Mouse (Mus musculus) central nervous system, embryonic 14 days (tissue): ENCODE data around the gene Sh3tc1. TPM values are rescaled to one million over a fixed set of nuclear protein-coding genes. Genes with fewer than 3 reads are reported as not detected.

Experiments
- polyA plus RNA-seq: library from polyadenylated mRNA; depleted of rRNA; stranded (reverse); fragments of >200 nt; gene quantifications from 2 replicates; pipeline ENCODE4 v1.2.3, GENCODE M21; 2012; rRNA removed

The Sh3tc1 gene
- polyA plus RNA-seq, result 1.4 and 1.7 TPM in 2 replicates

DNA sequence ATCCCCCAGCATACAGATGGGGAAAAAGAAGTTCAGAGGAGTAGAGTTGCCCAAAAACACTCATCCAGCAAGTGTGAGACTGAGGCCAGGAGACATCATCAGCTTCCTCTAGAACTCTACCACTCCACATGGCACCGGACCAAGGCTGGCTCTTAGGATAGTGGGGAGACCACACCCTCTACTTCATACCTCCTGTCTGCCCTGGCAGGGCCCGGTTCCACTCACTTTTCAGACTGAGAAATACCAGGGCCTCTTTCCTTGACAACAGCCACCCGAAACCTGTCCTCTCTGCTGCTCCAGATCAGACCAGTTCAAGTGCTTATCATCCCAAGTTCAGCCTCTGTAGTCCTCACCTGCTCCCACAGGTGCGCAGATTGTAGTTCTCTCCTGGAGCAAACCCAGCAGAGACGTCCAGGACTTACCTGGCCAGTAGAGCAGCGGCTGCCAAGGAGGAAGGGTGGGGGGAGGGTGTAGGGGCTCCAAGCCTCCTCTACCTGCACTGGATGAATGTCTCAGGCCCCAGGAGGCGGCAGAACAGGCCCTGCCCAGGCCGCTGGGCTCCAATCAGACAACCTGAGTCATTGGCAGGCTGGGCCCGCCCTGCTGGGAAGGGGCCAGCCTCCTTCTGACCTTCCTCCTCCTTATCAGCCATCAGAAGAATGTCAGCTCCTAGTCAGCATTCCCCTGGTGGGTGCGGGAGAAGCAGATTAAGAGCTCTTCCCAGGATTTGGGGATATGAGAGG is at the start of gene Sh3tc1:
Sh3tc1 (minus strand) TSS at position 452 of the 743 bp plus-strand sequence.

DNA sequence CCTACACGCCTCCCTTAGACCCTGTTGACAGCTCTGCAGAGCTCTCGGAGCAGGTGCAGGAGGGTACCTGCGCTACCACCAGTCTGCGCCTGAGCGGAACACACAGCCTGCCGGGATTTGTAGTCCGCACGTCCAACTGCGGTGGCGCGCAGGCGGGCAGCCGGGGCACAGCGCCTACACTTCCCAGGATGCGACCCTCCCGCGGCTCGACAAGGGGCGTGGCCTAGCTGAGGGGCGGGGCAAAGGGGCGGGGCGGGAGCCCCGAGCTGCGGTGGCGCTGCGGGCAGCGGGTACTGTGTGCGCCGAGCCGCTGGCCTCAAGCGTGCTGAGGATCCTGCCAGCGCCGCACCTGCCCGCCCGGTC is 17.8 kb upstream of the Sh3tc1 start, which contains the start of gene Ablim2:
Ablim2 (plus strand) TSS at position 242 of the 363 bp plus-strand sequence.

DNA sequence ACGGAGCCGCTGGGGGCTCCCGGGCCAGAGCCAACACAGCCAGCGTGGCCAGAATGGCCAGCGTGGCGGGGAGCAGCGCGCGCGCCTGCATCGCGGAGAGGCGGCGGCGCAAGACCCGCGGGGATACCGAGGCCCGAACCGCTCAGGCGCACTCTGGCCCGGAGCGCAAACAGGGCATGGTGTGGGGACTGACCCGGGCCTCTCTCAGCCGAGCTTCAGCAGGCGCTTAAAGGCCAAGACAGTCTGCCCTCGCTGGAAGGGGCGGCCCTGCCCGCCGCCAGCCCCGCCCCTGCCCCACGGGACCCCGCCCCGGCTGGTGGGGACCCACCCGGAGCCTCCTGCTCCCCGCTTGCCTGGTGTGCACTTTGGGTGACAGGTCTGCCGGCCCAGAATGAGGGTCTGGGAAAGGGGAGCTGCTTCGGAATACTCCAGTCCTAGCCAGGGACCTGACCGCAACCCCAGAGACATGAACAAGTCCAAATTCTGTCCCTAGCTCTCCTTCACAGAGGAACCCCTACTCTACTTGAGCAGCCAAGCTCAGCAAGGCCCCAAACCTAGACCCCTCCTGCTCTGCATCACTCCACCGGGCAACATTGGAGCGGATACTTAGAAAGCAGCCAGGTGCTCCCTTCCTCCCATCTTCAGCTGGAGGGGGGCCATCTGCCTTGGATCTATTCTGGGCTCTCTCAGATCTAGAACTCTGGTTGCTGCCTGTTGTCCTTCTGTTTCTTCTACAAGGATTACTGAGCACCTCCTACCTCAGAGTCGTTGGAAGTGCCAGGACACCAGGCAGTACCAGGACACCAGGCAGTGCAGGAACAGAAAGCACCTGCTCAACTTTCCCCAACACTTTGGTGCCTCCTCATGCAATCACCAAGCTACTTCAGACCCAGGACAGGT is 60.3 kb downstream of the Sh3tc1 start, which contains the start of gene Htra3:
Htra3 (minus strand) TSS at position 527 of the 900 bp plus-strand sequence.

Other genes starting within 250 kb of the Sh3tc1 start
- gene Cpz, start 214.3 kb downstream of the Sh3tc1 start, polyA plus RNA-seq, result 4.1 and 6.1 TPM in 2 replicates
- gene Trmt44, start 164.9 kb downstream of the Sh3tc1 start, polyA plus RNA-seq, result 7.6 and 8.5 TPM in 2 replicates
- 30.2 and 31.5 TPM in 2 replicates for gene Acox3, start 156.9 kb downstream of the Sh3tc1 start, polyA plus RNA-seq
- 10.2 and 13.2 TPM in 2 replicates for gene Htra3, start 60.2 kb downstream of the Sh3tc1 start, polyA plus RNA-seq
- gene Ablim2, start 17.9 kb upstream of the Sh3tc1 start, polyA plus RNA-seq, result 9.7 and 12.2 TPM in 2 replicates
- 60.3 and 65.5 TPM in 2 replicates for gene Afap1, start 153.3 kb upstream of the Sh3tc1 start, polyA plus RNA-seq